Mouse (Mus musculus) heart, postnatal 0 days (tissue): ENCODE data around the gene Fbln1.

Experiments used
- CTCF ChIP-seq: IDR thresholded peaks from 2 replicates; pipeline ENCODE4 v1.5.1; 2016; ENCODE audit warnings: antibody characterized with exemption, control low read depth, low read depth
- EP300 ChIP-seq: IDR thresholded peaks from 2 replicates; pipeline ENCODE4 v1.6.1; 2016; ENCODE audit warnings: antibody characterized with exemption, low read depth

GRCm38 (mm10) chr15:85272988-85273387 lies 67.2 kb downstream of the Fbln1 start:
- TF ChIP-seq CTCF (no peak), EP300 (no peak)
